Mouse (Mus musculus): Measurements from ENCODE around the gene Blzf1. TPM values are rescaled to one million over a fixed set of nuclear protein-coding genes. Genes with fewer than 3 reads are reported as not detected.

Blzf1 gene
- total RNA-seq (2012; rRNA removed): 16.5 and 21.2 TPM in 2 replicates

- Histone ChIP-seq H3K4me3 (ENCODE audit: insufficient read depth in 1 of 2, low read depth in 1 of 2, low read length in 2 of 2, poor library complexity in 1 of 2, severe bottlenecking in 1 of 2) (peak within 1 kb of the TSS; percentile 76 to 86), H3K9me3 (ENCODE audit: control insufficient read depth, insufficient read depth, low read depth, low read length) (no peaks in the 10 kb centered on the region), H3K36me3 (ENCODE audit: control insufficient read depth, insufficient read depth, low read length, poor library complexity, severe bottlenecking) (peaks cover 2% of the 10 kb centered on the region; the same call in 1 of the 2 replicates), H3K4me1 (ENCODE audit: control insufficient read depth in 2 of 2, insufficient read depth in 2 of 2, low read length in 2 of 2, poor library complexity in 1 of 2) (no peaks in the 10 kb centered on the region), H3K9ac (ENCODE audit: insufficient read depth, low read depth, low read length, poor library complexity, severe bottlenecking) (peak within 1 kb of the TSS; percentile 82), H3K27ac (ENCODE audit: insufficient read depth, low read depth, low read length, poor library complexity, severe bottlenecking) (no peak within 1 kb of the TSS)
- in situ Hi-C loops (cut with MboI; ENCODE audit: low sequenced_read_pairs in 2 of 2, unreplicated experiment in 2 of 2): no loop called here
- peak; percentile 100 for DNase-seq (ENCODE audit: low read depth, low spot score)
- TF ChIP-seq HCFC1 (IDR thresholded peaks at IDR 0.05; ENCODE audit: borderline replicate concordance, insufficient read depth, low read length) (peak; percentile 80), ZC3H11A (IDR thresholded peaks at IDR 0.05; ENCODE audit: borderline replicate concordance, low read depth, low read length) (no peak), CHD2 (IDR thresholded peaks at IDR 0.05; ENCODE audit: low read depth, low read length) (peak; percentile 78), ZNF384 (IDR thresholded peaks at IDR 0.05; ENCODE audit: low read depth, low read length) (peak; percentile 83)
These were observed at the start of gene Blzf1 for GRCm38 (mm10) chr1:164307124-164307751. Gene Blzf1 (minus strand): TSS chr1:164307489.

- no peak overlapping the region for H3K27ac ChIP-seq (ENCODE audit: insufficient read depth, low read depth, low read length, poor library complexity, severe bottlenecking)
- H3K9ac ChIP-seq (ENCODE audit: insufficient read depth, low read depth, low read length, poor library complexity, severe bottlenecking): no peak overlapping the region
- no peaks in the 10 kb centered on the region for H3K9me3 ChIP-seq (ENCODE audit: control insufficient read depth, insufficient read depth, low read depth, low read length)
- no peak overlapping the region for H3K4me3 ChIP-seq (ENCODE audit: insufficient read depth in 1 of 2, low read depth in 1 of 2, low read length in 2 of 2, poor library complexity in 1 of 2, severe bottlenecking in 1 of 2)
- in situ Hi-C loops (cut with MboI; ENCODE audit: low sequenced_read_pairs in 2 of 2, unreplicated experiment in 2 of 2): no loop called here
- TF ChIP-seq CHD2 (IDR thresholded peaks at IDR 0.05; ENCODE audit: low read depth, low read length) (no peak), ZNF384 (IDR thresholded peaks at IDR 0.05; ENCODE audit: low read depth, low read length) (no peak), ZC3H11A (IDR thresholded peaks at IDR 0.05; ENCODE audit: borderline replicate concordance, low read depth, low read length) (no peak), MAFK (IDR thresholded peaks at IDR 0.05; ENCODE audit: insufficient read depth, low read depth, low read length) (no peak), HCFC1 (IDR thresholded peaks at IDR 0.05; ENCODE audit: borderline replicate concordance, insufficient read depth, low read length) (no peak)
- H3K4me1 ChIP-seq (ENCODE audit: control insufficient read depth in 2 of 2, insufficient read depth in 2 of 2, low read length in 2 of 2, poor library complexity in 1 of 2): 0 out of 4 replicates have a peak, but pooled peaks cover 0 to 2% of the 10 kb centered on the region in 2 experiments
- no peaks in the 10 kb centered on the region; the same call in 1 of the 2 replicates for H3K36me3 ChIP-seq (ENCODE audit: control insufficient read depth, insufficient read depth, low read length, poor library complexity, severe bottlenecking)
- no peak for DNase-seq (ENCODE audit: low read depth, low spot score)
These were observed 46.2 kb upstream of the Blzf1 start for GRCm38 (mm10) chr1:164353443-164353842.

DNA sequence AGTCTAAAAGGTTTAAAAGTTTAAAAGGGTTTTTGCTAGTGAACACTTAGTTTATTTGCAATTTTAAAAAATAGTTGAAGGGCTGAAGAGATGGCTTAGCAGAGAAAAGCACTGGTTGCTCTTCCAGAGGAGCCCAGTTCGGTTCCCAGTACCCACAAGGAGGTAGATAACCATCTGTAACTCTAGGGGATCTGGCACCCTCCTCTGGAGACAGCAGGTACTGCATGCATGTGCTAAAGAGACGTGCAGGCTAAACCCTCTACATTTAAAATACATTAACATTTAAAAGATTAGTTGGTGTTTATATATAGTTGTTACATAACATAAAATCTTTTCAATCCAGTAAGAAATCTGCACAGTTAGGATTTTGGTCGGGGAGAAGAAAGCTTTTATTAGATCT lies 34.9 kb upstream of the Blzf1 start:
- Histone ChIP-seq H3K4me3 (ENCODE audit: insufficient read depth in 1 of 2, low read depth in 1 of 2, low read length in 2 of 2, poor library complexity in 1 of 2, severe bottlenecking in 1 of 2) (no peak overlapping the region), H3K9me3 (ENCODE audit: control insufficient read depth, insufficient read depth, low read depth, low read length) (no peaks in the 10 kb centered on the region), H3K36me3 (ENCODE audit: control insufficient read depth, insufficient read depth, low read length, poor library complexity, severe bottlenecking) (no peaks in the 10 kb centered on the region), H3K4me1 (ENCODE audit: control insufficient read depth in 2 of 2, insufficient read depth in 2 of 2, low read length in 2 of 2, poor library complexity in 1 of 2) (no peaks in the 10 kb centered on the region), H3K9ac (ENCODE audit: insufficient read depth, low read depth, low read length, poor library complexity, severe bottlenecking) (no peak overlapping the region), H3K27ac (ENCODE audit: insufficient read depth, low read depth, low read length, poor library complexity, severe bottlenecking) (no peak overlapping the region)
- peak; percentile 66 for TF ChIP-seq ZC3H11A (IDR thresholded peaks at IDR 0.05; ENCODE audit: borderline replicate concordance, low read depth, low read length)
- no peak for TF ChIP-seq CHD2 (IDR thresholded peaks at IDR 0.05; ENCODE audit: low read depth, low read length)
- peak; percentile 58 for DNase-seq (ENCODE audit: low read depth, low spot score)
- in situ Hi-C loops (cut with MboI; ENCODE audit: low sequenced_read_pairs in 2 of 2, unreplicated experiment in 2 of 2): no loop called here

GRCm38 (mm10) chr1:164335846-164336245 lies 28.6 kb upstream of the Blzf1 start:
- Histone ChIP-seq H3K9ac (ENCODE audit: insufficient read depth, low read depth, low read length, poor library complexity, severe bottlenecking) (no peak overlapping the region), H3K36me3 (ENCODE audit: control insufficient read depth, insufficient read depth, low read length, poor library complexity, severe bottlenecking) (peaks cover under 1% of the 10 kb centered on the region; the same call in 1 of the 2 replicates), H3K4me1 (ENCODE audit: control insufficient read depth in 2 of 2, insufficient read depth in 2 of 2, low read length in 2 of 2, poor library complexity in 1 of 2) (no peaks in the 10 kb centered on the region), H3K27ac (ENCODE audit: insufficient read depth, low read depth, low read length, poor library complexity, severe bottlenecking) (no peak overlapping the region), H3K9me3 (ENCODE audit: control insufficient read depth, insufficient read depth, low read depth, low read length) (no peaks in the 10 kb centered on the region), H3K4me3 (ENCODE audit: insufficient read depth in 1 of 2, low read depth in 1 of 2, low read length in 2 of 2, poor library complexity in 1 of 2, severe bottlenecking in 1 of 2) (no peak overlapping the region)
- in situ Hi-C loops (cut with MboI; ENCODE audit: low sequenced_read_pairs in 2 of 2, unreplicated experiment in 2 of 2): no loop called here
- TF ChIP-seq ZC3H11A (IDR thresholded peaks at IDR 0.05; ENCODE audit: borderline replicate concordance, low read depth, low read length): no peak
- TF ChIP-seq CHD2 (IDR thresholded peaks at IDR 0.05; ENCODE audit: low read depth, low read length): no peak
- no peak for TF ChIP-seq HCFC1 (IDR thresholded peaks at IDR 0.05; ENCODE audit: borderline replicate concordance, insufficient read depth, low read length)
- no peak for TF ChIP-seq MAFK (IDR thresholded peaks at IDR 0.05; ENCODE audit: insufficient read depth, low read depth, low read length)
- TF ChIP-seq ZNF384 (IDR thresholded peaks at IDR 0.05; ENCODE audit: low read depth, low read length): no peak
- DNase-seq (ENCODE audit: low read depth, low spot score): peak; percentile 24

All from ES-E14 (cell line).